Mouse (Mus musculus) spleen, adult 2 months (tissue): ENCODE data around the gene Peg10. TPM values are rescaled to one million over a fixed set of nuclear protein-coding genes. Genes with fewer than 3 reads are reported as not detected.
"Not testable (repeated sequence)": the region's sequence is repeated elsewhere in the genome, so short reads cannot be mapped to it uniquely, and the experiment has no call there.

Source experiments
- DNase-seq, 2 experiments: peaks; one replicate each; pipeline versions ENCODE4 v3.0.0 to v3.0.0-alpha.2; 2012 to 2021; ENCODE audit warnings: low spot score in 2 of 2, low read depth in 1 of 2
- H3K27ac ChIP-seq: fragments of 200-500 bp; 2 replicates; pipeline ENCODE4 v1.5.1; 2012; ENCODE audit warnings: low read length, inconsistent platforms; ENCODE audit not compliant: insufficient read depth
- H3K27me3 ChIP-seq: fragments of 200-500 bp; 2 replicates; pipeline ENCODE4 v1.6.1; 2012; ENCODE audit warnings: mild to moderate bottlenecking, moderate library complexity, low read length, inconsistent platforms; ENCODE audit not compliant: control insufficient read depth, insufficient read depth
- H3K36me3 ChIP-seq: fragments of 200-500 bp; 2 replicates; pipeline ENCODE4 v1.6.1; 2012; ENCODE audit warnings: mild to moderate bottlenecking, low read length, inconsistent platforms; ENCODE audit not compliant: control insufficient read depth, insufficient read depth
- H3K4me1 ChIP-seq: fragments of 200-500 bp; 2 replicates; pipeline ENCODE4 v1.6.1; 2011; ENCODE audit warnings: inconsistent platforms; ENCODE audit not compliant: control insufficient read depth, insufficient read depth, insufficient read length
- H3K4me3 ChIP-seq: fragments of 200-500 bp; 2 replicates; pipeline ENCODE4 v1.5.1; 2011; ENCODE audit warnings: mild to moderate bottlenecking, inconsistent platforms; ENCODE audit not compliant: insufficient read depth, insufficient read length; ENCODE audit errors: extremely low read depth
- CTCF ChIP-seq: fragments of 200-500 bp; IDR thresholded peaks from 2 replicates; pipeline ENCODE4 v1.5.1; 2011; ENCODE audit warnings: mild to moderate bottlenecking, inconsistent platforms; ENCODE audit not compliant: insufficient read depth, insufficient read length, insufficient replicate concordance; ENCODE audit errors: extremely low read depth
- POLR2A ChIP-seq: fragments of 200-500 bp; IDR thresholded peaks from 2 replicates; pipeline ENCODE4 v1.6.1; 2011; ENCODE audit warnings: low read depth, low read length, inconsistent platforms
- WGBS: fragments of 180-500 bp; shearing (Covaris S2); methylation state at CpG from one replicate; pipeline ENCODE4 v1.1.7; 2018; 5-methylcytosine and 5-hydroxymethylcytosine counted together
- polyA plus RNA-seq: library from polyadenylated mRNA; depleted of rRNA; stranded (reverse); fragments of >200 nt; gene quantifications from 2 replicates; pipeline ENCODE4 v1.2.3, GENCODE M21; 2012; rRNA removed

Peg10 gene
- polyA plus RNA-seq, 1 experiment: 0.42 TPM

- Histone ChIP-seq H3K4me1 (0 out of 2 replicates have a peak, but pooled peaks cover 2% of the 10 kb centered on the region), H3K4me3 (no peak overlapping the region)
- WGBS: 89% methylated on average over 1 of the region's 1 CpGs
These were observed 49.2 kb downstream of the Peg10 start for GRCm38 (mm10) chr6:4796281-4796680.

GRCm38 (mm10) chr6:4797317-4797716 lies 50.2 kb downstream of the Peg10 start:
- not testable (repeated sequence) for DNase-seq, H3K27me3 ChIP-seq, H3K4me1 ChIP-seq, H3K27ac ChIP-seq, H3K4me3 ChIP-seq, H3K36me3 ChIP-seq

More at GRCm38 (mm10) chr6:4796281-4796680, 49.2 kb downstream of the Peg10 start:
- H3K27me3 ChIP-seq: no peaks in the 10 kb centered on the region
- H3K36me3 ChIP-seq: no peaks in the 10 kb centered on the region
- H3K27ac ChIP-seq: no peak overlapping the region
- no peak for DNase-seq
- TF ChIP-seq POLR2A (no peak), CTCF (no peak)

GRCm38 (mm10) chr6:4798382-4798781 lies 51.3 kb downstream of the Peg10 start:
- no peak for TF ChIP-seq POLR2A
- TF ChIP-seq CTCF: no peak
- 19% methylated on average over 2 of the region's 2 CpGs for WGBS
- no peak overlapping the region for H3K27ac ChIP-seq

GRCm38 (mm10) chr6:4799359-4799758 lies 52.3 kb downstream of the Peg10 start:
- WGBS: 77% methylated on average over 2 of the region's 2 CpGs
- Histone ChIP-seq H3K4me1 (0 out of 2 replicates have a peak, but pooled peaks cover 2% of the 10 kb centered on the region), H3K27ac (no peak overlapping the region), H3K4me3 (no peak overlapping the region), H3K27me3 (no peaks in the 10 kb centered on the region), H3K36me3 (no peaks in the 10 kb centered on the region)
- DNase-seq: no peak
- TF ChIP-seq CTCF (no peak), POLR2A (no peak)

More at GRCm38 (mm10) chr6:4798382-4798781, 51.3 kb downstream of the Peg10 start:
- Histone ChIP-seq H3K4me3 (no peak overlapping the region), H3K4me1 (0 out of 2 replicates have a peak, but pooled peaks cover 2% of the 10 kb centered on the region), H3K36me3 (no peaks in the 10 kb centered on the region), H3K27me3 (no peaks in the 10 kb centered on the region)
- no peak for DNase-seq

- Histone ChIP-seq H3K27ac (no peak overlapping the region), H3K4me1 (no peaks in the 10 kb centered on the region), H3K27me3 (no peaks in the 10 kb centered on the region), H3K36me3 (no peaks in the 10 kb centered on the region), H3K4me3 (no peak overlapping the region)
- 85% methylated on average over 12 of the region's 12 CpGs for WGBS
- TF ChIP-seq CTCF: no peak
- TF ChIP-seq POLR2A: no peak
- DNase-seq: no peak
These were observed 59.9 kb downstream of the Peg10 start for GRCm38 (mm10) chr6:4806981-4807380.

Other genes starting within 250 kb of the Peg10 start
- gene Col1a2, start 242.5 kb upstream of the Peg10 start, polyA plus RNA-seq: 39.9 and 54.0 TPM in 2 replicates
- gene Casd1, start 146.5 kb upstream of the Peg10 start, polyA plus RNA-seq: 8.1 and 16.5 TPM in 2 replicates
- gene Sgce, start 99 bp upstream of the Peg10 start, polyA plus RNA-seq: 3.0 and 3.4 TPM in 2 replicates
- 0.58 and 0.62 TPM in 2 replicates for gene Ppp1r9a, start 155.6 kb downstream of the Peg10 start, polyA plus RNA-seq